Mouse (Mus musculus): ENCODE results near the gene Kcna4. TPM values are rescaled to one million over a fixed set of nuclear protein-coding genes. Genes with fewer than 3 reads are reported as not detected.

The Kcna4 gene
- total and polyA plus RNA-seq, 3 experiments = 1.0 to 2.5 (median 1.3) TPM

GRCm38 (mm10) chr2:107294521-107294920 is 4.1 kb downstream of the Kcna4 start:
- WGBS = 86% methylated on average over 7 of the region's 7 CpGs
- Histone ChIP-seq H3K27me3 (ENCODE audit: control insufficient read depth, insufficient read depth, low read length) (no peaks in the 10 kb centered on the region), H3K36me3 (ENCODE audit: control insufficient read depth, insufficient read depth, low read length) (no peaks in the 10 kb centered on the region), H3K27ac (no peak overlapping the region), H3K4me1 (ENCODE audit: control insufficient read depth, insufficient read depth, low read length) (no peaks in the 10 kb centered on the region), H3K79me2 (replicated peaks; ENCODE audit: control insufficient read depth, insufficient read depth, low read length) (no peaks in the 10 kb centered on the region), H3K9ac (ENCODE audit: low read depth, low read length) (no peak overlapping the region), H3K4me3 (no peak overlapping the region)
- TF ChIP-seq CTCF (IDR thresholded peaks at IDR 0.05) = no peak
- no peak for DNase-seq
- intact Hi-C loops (cut with DNase I) = no loop called here

- no peak for DNase-seq
- Histone ChIP-seq H3K4me3 (no peak overlapping the region), H3K9ac (ENCODE audit: low read depth, low read length) (no peak overlapping the region), H3K27me3 (ENCODE audit: control insufficient read depth, insufficient read depth, low read length) (no peaks in the 10 kb centered on the region), H3K27ac (no peak overlapping the region), H3K79me2 (replicated peaks; ENCODE audit: control insufficient read depth, insufficient read depth, low read length) (no peaks in the 10 kb centered on the region), H3K36me3 (ENCODE audit: control insufficient read depth, insufficient read depth, low read length) (no peaks in the 10 kb centered on the region; the same call in 1 of the 2 replicates), H3K4me1 (ENCODE audit: control insufficient read depth, insufficient read depth, low read length) (no peaks in the 10 kb centered on the region; the same call in 1 of the 2 replicates)
- intact Hi-C loops (cut with DNase I) = no loop called here
- 74% methylated on average over 4 of the region's 4 CpGs for WGBS
- TF ChIP-seq POLR2A (IDR thresholded peaks at IDR 0.05; ENCODE audit: insufficient read depth, low read depth, low read length) (no peak), CTCF (IDR thresholded peaks at IDR 0.05) (no peak), EP300 (IDR thresholded peaks at IDR 0.05; ENCODE audit: insufficient read depth, low read depth, low read length) (no peak)
These were observed 11.4 kb downstream of the Kcna4 start for GRCm38 (mm10) chr2:107301886-107302285.

- intact Hi-C loops (cut with DNase I) = loop anchor here (2.0 kb wide), 1 partner anchor 76 kb away; no protein-coding TSS in a partner anchor
- no peak for TF ChIP-seq EP300 (IDR thresholded peaks at IDR 0.05; ENCODE audit: insufficient read depth, low read depth, low read length)
- TF ChIP-seq POLR2A (IDR thresholded peaks at IDR 0.05; ENCODE audit: insufficient read depth, low read depth, low read length) = no peak
- TF ChIP-seq CTCF (IDR thresholded peaks at IDR 0.05) = no peak
- no peak overlapping the region for H3K9ac ChIP-seq (ENCODE audit: low read depth, low read length)
- 26% methylated on average over 3 of the region's 3 CpGs for WGBS
- no peak for DNase-seq
- no peaks in the 10 kb centered on the region for H3K79me2 ChIP-seq (replicated peaks; ENCODE audit: control insufficient read depth, insufficient read depth, low read length)
- no peak overlapping the region for H3K27ac ChIP-seq
- H3K27me3 ChIP-seq (ENCODE audit: control insufficient read depth, insufficient read depth, low read length) = no peaks in the 10 kb centered on the region
- H3K36me3 ChIP-seq (ENCODE audit: control insufficient read depth, insufficient read depth, low read length) = no peaks in the 10 kb centered on the region; the same call in 1 of the 2 replicates
- no peaks in the 10 kb centered on the region; the same call in 1 of the 2 replicates for H3K4me1 ChIP-seq (ENCODE audit: control insufficient read depth, insufficient read depth, low read length)
- no peak overlapping the region for H3K4me3 ChIP-seq
These were observed 14.3 kb downstream of the Kcna4 start for GRCm38 (mm10) chr2:107304707-107305106.

GRCm38 (mm10) chr2:107306077-107306476 is 15.6 kb downstream of the Kcna4 start:
- no peaks in the 10 kb centered on the region; the same call in 1 of the 2 replicates for H3K4me1 ChIP-seq (ENCODE audit: control insufficient read depth, insufficient read depth, low read length)
- H3K9ac ChIP-seq (ENCODE audit: low read depth, low read length) = no peak overlapping the region
- no peaks in the 10 kb centered on the region for H3K79me2 ChIP-seq (replicated peaks; ENCODE audit: control insufficient read depth, insufficient read depth, low read length)
- intact Hi-C loops (cut with DNase I) = no loop called here
- no peaks in the 10 kb centered on the region; the same call in 1 of the 2 replicates for H3K36me3 ChIP-seq (ENCODE audit: control insufficient read depth, insufficient read depth, low read length)
- TF ChIP-seq POLR2A (IDR thresholded peaks at IDR 0.05; ENCODE audit: insufficient read depth, low read depth, low read length) = no peak
- peak; percentile 37; the same call in 1 of the 2 replicates for TF ChIP-seq CTCF (IDR thresholded peaks at IDR 0.05)
- TF ChIP-seq EP300 (IDR thresholded peaks at IDR 0.05; ENCODE audit: insufficient read depth, low read depth, low read length) = no peak
- no peak for DNase-seq
- peak overlapping the region; percentile 27 for H3K27ac ChIP-seq
- WGBS = 40% methylated on average over 4 of the region's 4 CpGs
- H3K4me3 ChIP-seq = no peak overlapping the region
- no peaks in the 10 kb centered on the region for H3K27me3 ChIP-seq (ENCODE audit: control insufficient read depth, insufficient read depth, low read length)

- DNase-seq = no peak
- intact Hi-C loops (cut with DNase I) = no loop called here
- H3K9ac ChIP-seq (ENCODE audit: low read depth, low read length) = no peak overlapping the region
These were observed 28.2 kb downstream of the Kcna4 start for GRCm38 (mm10) chr2:107318636-107319035.

GRCm38 (mm10) chr2:107321596-107322226 is 31.3 kb downstream of the Kcna4 start:
- Histone ChIP-seq H3K4me1 (ENCODE audit: control insufficient read depth, insufficient read depth, low read length) (no peaks in the 10 kb centered on the region; the same call in 1 of the 2 replicates), H3K27ac (no peak overlapping the region), H3K4me3 (no peak overlapping the region), H3K9ac (ENCODE audit: low read depth, low read length) (no peak overlapping the region), H3K79me2 (replicated peaks; ENCODE audit: control insufficient read depth, insufficient read depth, low read length) (no peaks in the 10 kb centered on the region), H3K36me3 (ENCODE audit: control insufficient read depth, insufficient read depth, low read length) (no peaks in the 10 kb centered on the region), H3K27me3 (ENCODE audit: control insufficient read depth, insufficient read depth, low read length) (no peaks in the 10 kb centered on the region)
- TF ChIP-seq CTCF (IDR thresholded peaks at IDR 0.05) = no peak
- no peak for TF ChIP-seq EP300 (IDR thresholded peaks at IDR 0.05; ENCODE audit: insufficient read depth, low read depth, low read length)
- TF ChIP-seq POLR2A (IDR thresholded peaks at IDR 0.05; ENCODE audit: insufficient read depth, low read depth, low read length) = no peak
- 73% methylated on average over 4 of the region's 4 CpGs for WGBS
- intact Hi-C loops (cut with DNase I) = no loop called here
- no peak for DNase-seq

More at GRCm38 (mm10) chr2:107318636-107319035, 28.2 kb downstream of the Kcna4 start:
- no peaks in the 10 kb centered on the region for H3K27me3 ChIP-seq (ENCODE audit: control insufficient read depth, insufficient read depth, low read length)
- no peak overlapping the region for H3K27ac ChIP-seq
- TF ChIP-seq POLR2A (IDR thresholded peaks at IDR 0.05; ENCODE audit: insufficient read depth, low read depth, low read length) = no peak
- no peak for TF ChIP-seq CTCF (IDR thresholded peaks at IDR 0.05)
- TF ChIP-seq EP300 (IDR thresholded peaks at IDR 0.05; ENCODE audit: insufficient read depth, low read depth, low read length) = no peak
- no peak overlapping the region for H3K4me3 ChIP-seq
- H3K36me3 ChIP-seq (ENCODE audit: control insufficient read depth, insufficient read depth, low read length) = no peaks in the 10 kb centered on the region
- H3K4me1 ChIP-seq (ENCODE audit: control insufficient read depth, insufficient read depth, low read length) = no peaks in the 10 kb centered on the region; the same call in 1 of the 2 replicates
- no peaks in the 10 kb centered on the region for H3K79me2 ChIP-seq (replicated peaks; ENCODE audit: control insufficient read depth, insufficient read depth, low read length)
